Mouse (Mus musculus): ENCODE measurements at regions not wholly inside any gene's neighbourhood (a gene's known extent, or its start where the extent isn't known, plus 50 kb on each side); places are given as distances from the start of the nearest gene placed in this dataset.

- H3K79me2 ChIP-seq (ENCODE audit: control insufficient read depth, insufficient read depth, low read length) = no peaks in the 10 kb centered on the region
- H3K4me1 ChIP-seq (ENCODE audit: control insufficient read depth, insufficient read depth, low read length) = no peaks in the 10 kb centered on the region
- no peak overlapping the region for H3K4me3 ChIP-seq (ENCODE audit: insufficient read depth, low read depth, low read length)
- no peaks in the 10 kb centered on the region for H3K27me3 ChIP-seq (ENCODE audit: control insufficient read depth, insufficient read depth, low read length)
- no peak for DNase-seq (ENCODE audit: extremely low read depth, low read depth, low spot score)
- H3K27ac ChIP-seq (replicated peaks; ENCODE audit: insufficient read depth, low read depth, low read length) = no peak overlapping the region
- WGBS = 58% methylated on average over 1 of the region's 1 CpGs
- H3K36me3 ChIP-seq (ENCODE audit: control insufficient read depth, insufficient read depth, low read length) = no peaks in the 10 kb centered on the region
- TF ChIP-seq POLR2A (IDR thresholded peaks at IDR 0.05; ENCODE audit: extremely low read depth, insufficient read depth, low read length) (no peak), CTCF (IDR thresholded peaks at IDR 0.05; ENCODE audit: low read depth, low read length) (no peak)
- no peak overlapping the region for H3K9ac ChIP-seq (ENCODE audit: low read depth, low read length)
These were observed 149.1 kb downstream of the Kitl start for GRCm38 (mm10) chr10:100164526-100164925.

GRCm38 (mm10) chr10:100170836-100171235, 155.4 kb downstream of the Kitl start:
- Histone ChIP-seq H3K36me3 (ENCODE audit: control insufficient read depth, insufficient read depth, low read length) (no peaks in the 10 kb centered on the region), H3K9ac (ENCODE audit: low read depth, low read length) (no peak overlapping the region), H3K79me2 (ENCODE audit: control insufficient read depth, insufficient read depth, low read length) (no peaks in the 10 kb centered on the region), H3K4me1 (ENCODE audit: control insufficient read depth, insufficient read depth, low read length) (no peaks in the 10 kb centered on the region), H3K27me3 (ENCODE audit: control insufficient read depth, insufficient read depth, low read length) (no peaks in the 10 kb centered on the region), H3K27ac (replicated peaks; ENCODE audit: insufficient read depth, low read depth, low read length) (no peak overlapping the region), H3K4me3 (ENCODE audit: insufficient read depth, low read depth, low read length) (no peak overlapping the region)
- TF ChIP-seq CTCF (IDR thresholded peaks at IDR 0.05; ENCODE audit: low read depth, low read length) (no peak), POLR2A (IDR thresholded peaks at IDR 0.05; ENCODE audit: extremely low read depth, insufficient read depth, low read length) (no peak)
- peak; percentile 15 for DNase-seq (ENCODE audit: extremely low read depth, low read depth, low spot score)

GRCm38 (mm10) chr10:100197673-100198072, 137.8 kb upstream of the Gm4301 start:
- TF ChIP-seq POLR2A (IDR thresholded peaks at IDR 0.05; ENCODE audit: extremely low read depth, insufficient read depth, low read length) = no peak
- no peak for TF ChIP-seq CTCF (IDR thresholded peaks at IDR 0.05; ENCODE audit: low read depth, low read length)
- Histone ChIP-seq H3K27me3 (ENCODE audit: control insufficient read depth, insufficient read depth, low read length) (no peaks in the 10 kb centered on the region; the same call in 1 of the 2 replicates), H3K4me1 (ENCODE audit: control insufficient read depth, insufficient read depth, low read length) (peaks cover 2% of the 10 kb centered on the region; the same call in 1 of the 2 replicates), H3K36me3 (ENCODE audit: control insufficient read depth, insufficient read depth, low read length) (no peaks in the 10 kb centered on the region), H3K4me3 (ENCODE audit: insufficient read depth, low read depth, low read length) (no peak overlapping the region), H3K9ac (ENCODE audit: low read depth, low read length) (no peak overlapping the region), H3K27ac (replicated peaks; ENCODE audit: insufficient read depth, low read depth, low read length) (no peak overlapping the region), H3K79me2 (ENCODE audit: control insufficient read depth, insufficient read depth, low read length) (no peaks in the 10 kb centered on the region)
- no peak for DNase-seq (ENCODE audit: extremely low read depth, low read depth, low spot score)

GRCm38 (mm10) chr10:100199090-100199690, 136.3 kb upstream of the Gm4301 start:
- H3K27ac ChIP-seq (replicated peaks; ENCODE audit: insufficient read depth, low read depth, low read length) = no peak overlapping the region
- H3K36me3 ChIP-seq (ENCODE audit: control insufficient read depth, insufficient read depth, low read length) = no peaks in the 10 kb centered on the region
- H3K9ac ChIP-seq (ENCODE audit: low read depth, low read length) = no peak overlapping the region
- TF ChIP-seq POLR2A (IDR thresholded peaks at IDR 0.05; ENCODE audit: extremely low read depth, insufficient read depth, low read length) (no peak), CTCF (IDR thresholded peaks at IDR 0.05; ENCODE audit: low read depth, low read length) (no peak)
- no peaks in the 10 kb centered on the region; the same call in 1 of the 2 replicates for H3K27me3 ChIP-seq (ENCODE audit: control insufficient read depth, insufficient read depth, low read length)
- 62% methylated on average over 8 of the region's 8 CpGs for WGBS
- peaks cover 2% of the 10 kb centered on the region; the same call in 1 of the 2 replicates for H3K4me1 ChIP-seq (ENCODE audit: control insufficient read depth, insufficient read depth, low read length)
- DNase-seq (ENCODE audit: extremely low read depth, low read depth, low spot score) = peak; percentile 38
- no peaks in the 10 kb centered on the region for H3K79me2 ChIP-seq (ENCODE audit: control insufficient read depth, insufficient read depth, low read length)
- no peak overlapping the region for H3K4me3 ChIP-seq (ENCODE audit: insufficient read depth, low read depth, low read length)

- no peak overlapping the region for H3K27ac ChIP-seq (replicated peaks; ENCODE audit: insufficient read depth, low read depth, low read length)
- H3K36me3 ChIP-seq (ENCODE audit: control insufficient read depth, insufficient read depth, low read length) = no peaks in the 10 kb centered on the region
- no peaks in the 10 kb centered on the region; the same call in 1 of the 2 replicates for H3K27me3 ChIP-seq (ENCODE audit: control insufficient read depth, insufficient read depth, low read length)
- peaks cover 2% of the 10 kb centered on the region; the same call in 1 of the 2 replicates for H3K4me1 ChIP-seq (ENCODE audit: control insufficient read depth, insufficient read depth, low read length)
- no peak overlapping the region for H3K4me3 ChIP-seq (ENCODE audit: insufficient read depth, low read depth, low read length)
- 24% methylated on average over 8 of the region's 8 CpGs for WGBS
- H3K79me2 ChIP-seq (ENCODE audit: control insufficient read depth, insufficient read depth, low read length) = no peaks in the 10 kb centered on the region
- H3K9ac ChIP-seq (ENCODE audit: low read depth, low read length) = no peak overlapping the region
- TF ChIP-seq POLR2A (IDR thresholded peaks at IDR 0.05; ENCODE audit: extremely low read depth, insufficient read depth, low read length) = no peak
- TF ChIP-seq CTCF (IDR thresholded peaks at IDR 0.05; ENCODE audit: low read depth, low read length) = no peak
- DNase-seq (ENCODE audit: extremely low read depth, low read depth, low spot score) = no peak
These were observed 135.0 kb upstream of the Gm4301 start for GRCm38 (mm10) chr10:100200431-100200830.
